ENCODE assay signal across 8 mouse cellular contexts in the genomic region with DNA sequence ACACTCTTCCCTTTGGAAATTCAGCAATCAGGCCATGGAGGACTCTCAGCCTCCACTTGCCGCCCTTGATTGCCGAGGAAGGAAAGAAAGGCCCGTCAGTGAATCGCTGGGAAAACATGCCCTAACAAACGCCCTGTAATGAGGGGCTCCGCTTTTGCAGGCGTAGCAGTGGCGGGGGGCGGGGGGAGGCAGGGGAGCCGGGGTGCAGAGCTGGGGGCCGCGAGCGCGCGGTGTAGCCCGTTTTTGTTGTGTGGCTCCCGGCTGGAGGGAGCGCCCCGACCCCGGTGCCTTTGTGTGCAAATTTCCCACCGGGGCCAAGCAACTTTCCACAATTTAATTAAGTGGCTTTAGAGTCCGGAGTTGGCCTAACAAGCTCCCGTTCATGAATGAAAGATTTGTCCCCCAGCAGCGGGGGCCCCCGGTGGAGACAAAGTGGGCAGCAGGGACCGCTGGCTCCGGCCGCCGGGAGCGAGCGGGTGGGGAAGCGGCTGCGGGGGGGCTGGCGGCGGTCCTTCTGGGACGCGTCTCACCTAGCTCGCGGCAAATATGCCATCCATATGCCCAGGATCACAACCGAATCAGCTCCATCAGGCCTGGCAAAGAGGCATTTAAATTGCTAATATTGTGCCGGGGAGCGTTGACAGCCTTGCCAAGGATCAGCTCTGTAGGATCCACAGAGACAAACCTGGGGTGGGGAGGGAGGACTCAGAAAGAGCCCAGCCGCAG.
A peak's percentile ranks its signal among the peaks of the same experiment; 100 is the strongest.
DNase-seq lines count a peak whose midpoint lies in the region; ATAC-seq and TF ChIP-seq lines count a peak whose summit lies in the region.

No protein-coding gene starts in this region.

- peaks cover 7% of the 10 kb centered on the region; the same call in 1 of the 2 replicates for H3K27me3 ChIP-seq in testis, adult 2 months (ENCODE audit: control insufficient read depth, insufficient read depth, low read length)
- peaks cover 25% of the 10 kb centered on the region for H3K27me3 ChIP-seq in limb, embryonic 13.5 days

- TF ChIP-seq POLR2A in testis, adult 2 months (IDR thresholded peaks at IDR 0.05; ENCODE audit: control insufficient read depth, low read depth, low read length), result no peak

- ATAC-seq in limb, embryonic 13.5 days (ENCODE audit: low FRiP score, low read depth), result peak; percentile 28; the same call in 1 of the 2 replicates

- WGBS in limb, embryonic 13.5 days, result under 1% methylated on average over 42 of the region's 43 CpGs

- DNase-seq in gastrocnemius, adult 2 months, result no peak
- DNase-seq in gastrocnemius, postnatal 25 days, result no peak
- no peak for DNase-seq in testis, postnatal 14 days (ENCODE audit: low spot score)
- DNase-seq in retina, embryonic 14.5 days (ENCODE audit: low spot score), result peak; percentile 80
- DNase-seq in adrenal gland, postnatal 14 days, result no peak
- no peak for DNase-seq in T-cell, adult 2 months (ENCODE audit: low spot score)

- H3K27ac ChIP-seq in gastrocnemius, adult 2 months, result no peak overlapping the region
- H3K27ac ChIP-seq in testis, adult 2 months (ENCODE audit: control insufficient read depth, insufficient read depth, low read depth, low read length), result no peak overlapping the region
- no peak overlapping the region; the same call in 1 of the 2 replicates for H3K27ac ChIP-seq in limb, embryonic 13.5 days

- intact Hi-C loops in gastrocnemius, adult 2 months (cut with DNase I), result no loop called here

- H3K36me3 ChIP-seq in testis, adult 2 months (ENCODE audit: control insufficient read depth, insufficient read depth, low read length), result no peaks in the 10 kb centered on the region
- H3K36me3 ChIP-seq in limb, embryonic 13.5 days, result no peaks in the 10 kb centered on the region

- peak overlapping the region; percentile 65 for H3K9ac ChIP-seq in limb, embryonic 13.5 days

- H3K9me3 ChIP-seq in limb, embryonic 13.5 days, result no peaks in the 10 kb centered on the region

- peak overlapping the region; percentile 87 for H3K4me2 ChIP-seq in limb, embryonic 13.5 days (replicated peaks)

- H3K4me1 ChIP-seq in testis, adult 2 months (ENCODE audit: control insufficient read depth, insufficient read depth, low read length), result peaks cover 13% of the 10 kb centered on the region
- H3K4me1 ChIP-seq in limb, embryonic 13.5 days, result peaks cover 14% of the 10 kb centered on the region

- peak overlapping the region; percentile 62 for H3K4me3 ChIP-seq in gastrocnemius, adult 2 months
- H3K4me3 ChIP-seq in testis, adult 2 months (ENCODE audit: control insufficient read depth, low read depth, low read length), result peak overlapping the region; percentile 27; the same call in 1 of the 2 replicates
- peak overlapping the region; percentile 47 for H3K4me3 ChIP-seq in limb, embryonic 13.5 days

- TF ChIP-seq CTCF in gastrocnemius, adult 2 months (IDR thresholded peaks at IDR 0.05), result no peak
- TF ChIP-seq CTCF in testis, adult 2 months (IDR thresholded peaks at IDR 0.05; ENCODE audit: control insufficient read depth, insufficient read depth, insufficient replicate concordance, low read depth, low read length), result no peak
